Mouse (Mus musculus) hindbrain, embryonic 16.5 days (tissue): Measurements from ENCODE around the gene Qrich2. TPM values are rescaled to one million over a fixed set of nuclear protein-coding genes. Genes with fewer than 3 reads are reported as not detected.
"Not testable (repeated sequence)": the region's sequence is repeated elsewhere in the genome, so short reads cannot be mapped to it uniquely, and the experiment has no call there.

Experiments
- ATAC-seq: fragments of 200-750 bp; cut with Nextera tagmentation; 2 replicates; pipeline ENCODE4 v1.8.0; 2017; ENCODE audit warnings: moderate TSS enrichment, moderate library complexity
- H3K27ac ChIP-seq: fragments of 300-500 bp; sonication (generic); 2 replicates; pipeline ENCODE4 v1.5.1; 2014; ENCODE audit warnings: low read depth, mild to moderate bottlenecking, control low read depth, low read length, moderate library complexity
- H3K27me3 ChIP-seq: fragments of 300-500 bp; sonication (generic); replicated peaks from 2 replicates; pipeline ENCODE4 v1.6.1; 2014; ENCODE audit warnings: low read length; ENCODE audit not compliant: control insufficient read depth, insufficient read depth
- H3K36me3 ChIP-seq: fragments of 300-500 bp; sonication (generic); 2 replicates; pipeline ENCODE4 v1.6.1; 2014; ENCODE audit warnings: mild to moderate bottlenecking, low read length, moderate library complexity, mixed read lengths; ENCODE audit not compliant: control insufficient read depth, insufficient read depth
- H3K4me1 ChIP-seq: fragments of 300-500 bp; sonication (generic); 2 replicates; pipeline ENCODE4 v1.6.1; 2014; ENCODE audit warnings: low read depth, low read length; ENCODE audit not compliant: control insufficient read depth, insufficient read depth
- H3K4me2 ChIP-seq: fragments of 300-500 bp; sonication (generic); 2 replicates; pipeline ENCODE4 v1.6.1; 2014; ENCODE audit warnings: mild to moderate bottlenecking, low read length, control low read depth, moderate library complexity
- H3K4me3 ChIP-seq: fragments of 300-500 bp; sonication (generic); 2 replicates; pipeline ENCODE4 v1.5.1; 2014; ENCODE audit warnings: mild to moderate bottlenecking, low read length, control low read depth, moderate library complexity
- H3K9ac ChIP-seq: fragments of 300-500 bp; sonication (generic); 2 replicates; pipeline ENCODE4 v1.6.1; 2014; ENCODE audit warnings: low read depth, mild to moderate bottlenecking, control low read depth, low read length, moderate library complexity
- H3K9me3 ChIP-seq: fragments of 300-500 bp; sonication (generic); 2 replicates; pipeline ENCODE4 v1.6.1; 2014; ENCODE audit warnings: mild to moderate bottlenecking, low read length, moderate library complexity; ENCODE audit not compliant: control insufficient read depth
- WGBS: fragments of 180-500 bp; shearing (Covaris S2); extraction: QIAGEN DNeasy Blood & Tissue Kit; methylation state at CpG from one replicate; pipeline ENCODE4 v1.1.7; 2014; 5-methylcytosine and 5-hydroxymethylcytosine counted together
- polyA plus RNA-seq: library from polyadenylated mRNA; unstranded; fragments of >200 nt; fragmentation: Nextera tagmentation; extraction: Ambion mirVana; gene quantifications from 2 replicates; pipeline ENCODE4 v1.2.1, GENCODE M21; 2015

Qrich2 gene
- polyA plus RNA-seq, 1 experiment from 2014 or later: 0.38 TPM

- Histone ChIP-seq H3K36me3 (no peaks in the 10 kb centered on the region), H3K27me3 (no peaks in the 10 kb centered on the region), H3K9me3 (no peaks in the 10 kb centered on the region), H3K9ac (peak overlapping the region; percentile 99), H3K4me3 (peak overlapping the region; percentile 87), H3K4me1 (peaks cover 19% of the 10 kb centered on the region), H3K4me2 (peak overlapping the region; percentile 83), H3K27ac (no peak overlapping the region)
- ATAC-seq: no peak
- 6% methylated on average over 6 of the region's 6 CpGs for WGBS
These were observed 54.5 kb downstream of the Qrich2 start for GRCm38 (mm10) chr11:116411582-116411981.

GRCm38 (mm10) chr11:116410415-116410814, 55.6 kb downstream of the Qrich2 start:
- not testable (repeated sequence) for H3K27me3 ChIP-seq, H3K9ac ChIP-seq

GRCm38 (mm10) chr11:116409008-116409407, 57.0 kb downstream of the Qrich2 start:
- ATAC-seq: no peak
- Histone ChIP-seq H3K4me1 (peaks cover 19% of the 10 kb centered on the region), H3K27ac (no peak overlapping the region), H3K4me2 (no peak overlapping the region), H3K4me3 (no peak overlapping the region), H3K36me3 (peaks cover 2% of the 10 kb centered on the region; the same call in 1 of the 2 replicates), H3K9ac (no peak overlapping the region), H3K27me3 (no peaks in the 10 kb centered on the region), H3K9me3 (no peaks in the 10 kb centered on the region)
- 92% methylated on average over 3 of the region's 3 CpGs for WGBS

More at GRCm38 (mm10) chr11:116410415-116410814, 55.6 kb downstream of the Qrich2 start:
- H3K27ac ChIP-seq, H3K4me3 ChIP-seq, H3K9me3 ChIP-seq, ATAC-seq, H3K36me3 ChIP-seq: not testable (repeated sequence)
- WGBS: 80% methylated on average over 4 of the region's 4 CpGs
- peak overlapping the region; percentile 83 for H3K4me2 ChIP-seq
- peaks cover 19% of the 10 kb centered on the region for H3K4me1 ChIP-seq

GRCm38 (mm10) chr11:116406231-116406728, 59.8 kb downstream of the Qrich2 start:
- Histone ChIP-seq H3K9ac (no peak overlapping the region), H3K9me3 (no peaks in the 10 kb centered on the region), H3K27me3 (no peaks in the 10 kb centered on the region), H3K27ac (no peak overlapping the region), H3K4me1 (peaks cover 9% of the 10 kb centered on the region), H3K4me3 (no peak overlapping the region), H3K4me2 (no peak overlapping the region), H3K36me3 (peaks cover 4% of the 10 kb centered on the region; the same call in 1 of the 2 replicates)
- no peak for ATAC-seq
- WGBS: 95% methylated on average over 16 of the region's 16 CpGs

GRCm38 (mm10) chr11:116405601-116406000, 60.4 kb downstream of the Qrich2 start:
- no peak for ATAC-seq
- Histone ChIP-seq H3K9me3 (no peaks in the 10 kb centered on the region), H3K4me1 (peaks cover 2% of the 10 kb centered on the region), H3K4me3 (no peak overlapping the region), H3K4me2 (no peak overlapping the region), H3K9ac (no peak overlapping the region), H3K27me3 (no peaks in the 10 kb centered on the region), H3K36me3 (peaks cover 4% of the 10 kb centered on the region; the same call in 1 of the 2 replicates), H3K27ac (no peak overlapping the region)
- 90% methylated on average over 4 of the region's 4 CpGs for WGBS

- no peak for ATAC-seq
- Histone ChIP-seq H3K4me3 (no peak overlapping the region), H3K27ac (no peak overlapping the region)
These were observed 65.5 kb downstream of the Qrich2 start for GRCm38 (mm10) chr11:116400560-116400959.

GRCm38 (mm10) chr11:116398348-116398677, 67.7 kb downstream of the Qrich2 start:
- H3K27me3 ChIP-seq: no peaks in the 10 kb centered on the region
- H3K9ac ChIP-seq: no peak overlapping the region
- no peaks in the 10 kb centered on the region for H3K9me3 ChIP-seq
- WGBS: 67% methylated on average over 11 of the region's 11 CpGs
- H3K4me2 ChIP-seq: no peak overlapping the region
- peaks cover 7% of the 10 kb centered on the region; the same call in 1 of the 2 replicates for H3K36me3 ChIP-seq
- no peak overlapping the region for H3K4me3 ChIP-seq
- H3K4me1 ChIP-seq: no peaks in the 10 kb centered on the region
- no peak overlapping the region for H3K27ac ChIP-seq
- ATAC-seq: no peak

More at GRCm38 (mm10) chr11:116400560-116400959, 65.5 kb downstream of the Qrich2 start:
- Histone ChIP-seq H3K4me2 (no peak overlapping the region), H3K4me1 (no peaks in the 10 kb centered on the region), H3K36me3 (peaks cover 7% of the 10 kb centered on the region; the same call in 1 of the 2 replicates), H3K27me3 (no peaks in the 10 kb centered on the region), H3K9me3 (no peaks in the 10 kb centered on the region), H3K9ac (no peak overlapping the region)
- WGBS: 72% methylated on average over 4 of the region's 4 CpGs

GRCm38 (mm10) chr11:116397517-116398347, 68.3 kb downstream of the Qrich2 start:
- H3K27ac ChIP-seq: no peak overlapping the region
- no peaks in the 10 kb centered on the region for H3K27me3 ChIP-seq
- WGBS: 81% methylated on average over 8 of the region's 8 CpGs
- no peak overlapping the region for H3K4me2 ChIP-seq
- H3K4me1 ChIP-seq: no peaks in the 10 kb centered on the region
- peaks cover 7% of the 10 kb centered on the region; the same call in 1 of the 2 replicates for H3K36me3 ChIP-seq
- no peak overlapping the region for H3K9ac ChIP-seq
- no peak overlapping the region for H3K4me3 ChIP-seq
- ATAC-seq: no peak
- H3K9me3 ChIP-seq: no peaks in the 10 kb centered on the region

GRCm38 (mm10) chr11:116396934-116397330, 69.1 kb downstream of the Qrich2 start:
- no peaks in the 10 kb centered on the region for H3K27me3 ChIP-seq
- H3K4me1 ChIP-seq: no peaks in the 10 kb centered on the region
- H3K36me3 ChIP-seq: peaks cover 7% of the 10 kb centered on the region; the same call in 1 of the 2 replicates
- 95% methylated on average over 3 of the region's 3 CpGs for whole genome bisulfite sequencing
- no peak overlapping the region for H3K27ac ChIP-seq
- H3K4me2 ChIP-seq: no peak overlapping the region
- ATAC-seq: no peak
- no peak overlapping the region for H3K9ac ChIP-seq
- H3K4me3 ChIP-seq: no peak overlapping the region
- no peaks in the 10 kb centered on the region for H3K9me3 ChIP-seq
